Mouse (Mus musculus): ENCODE measurements around the gene Olfr544. TPM values are rescaled to one million over a fixed set of nuclear protein-coding genes. Genes with fewer than 3 reads are reported as not detected.

Gene Olfr544
- 0.12 and 0.21 TPM in 2 replicates for polyA plus RNA-seq (2014; fragmentation: Nextera tagmentation; extraction: Ambion mirVana)

- Histone ChIP-seq H3K27me3 (ENCODE audit: control insufficient read depth, insufficient read depth, low read length) (no peaks in the 10 kb centered on the region), H3K36me3 (ENCODE audit: control insufficient read depth, insufficient read depth, low read length) (no peaks in the 10 kb centered on the region), H3K4me3 (ENCODE audit: low read depth, low read length) (no peak within 1 kb of the TSS), H3K27ac (ENCODE audit: low read depth, low read length) (no peak within 1 kb of the TSS), H3K9ac (replicated peaks; ENCODE audit: low read depth, low read length) (no peak within 1 kb of the TSS), H3K4me1 (ENCODE audit: control insufficient read depth, insufficient read depth, low read length) (no peaks in the 10 kb centered on the region), H3K9me3 (ENCODE audit: control insufficient read depth, low read length) (no peaks in the 10 kb centered on the region), H3K4me2 (ENCODE audit: low read depth, low read length) (no peak within 1 kb of the TSS)
- ATAC-seq (ENCODE audit: low read depth) = no peak
- 59% methylated on average over 1 of the region's 1 CpGs for WGBS
Measured at GRCm38 (mm10) chr7:102488161-102488560, at the start of gene Olfr544. TSS of gene Olfr544 (minus strand) at chr7:102488313.

DNA sequence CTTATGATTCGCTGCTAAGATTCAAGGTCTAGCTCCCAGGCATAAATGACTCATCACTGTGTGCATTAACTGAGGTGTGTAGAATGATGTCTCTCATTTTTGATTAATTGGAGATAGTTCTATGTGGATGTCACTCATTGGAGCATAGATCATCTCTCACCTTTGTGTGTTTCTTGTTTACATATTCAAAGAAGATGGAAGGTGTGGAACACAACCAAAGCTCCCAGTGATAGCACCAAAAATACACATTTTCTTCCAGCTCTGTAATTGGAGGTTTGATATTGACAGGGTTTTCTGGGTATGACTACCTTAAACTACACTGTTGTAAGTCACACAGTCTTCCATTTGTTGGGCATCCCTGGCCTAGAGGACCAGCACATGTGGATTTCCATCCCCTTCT is 46.3 kb upstream of the Olfr544 start, which contains the start of gene Olfr547:
Gene Olfr547 (plus strand): TSS at position 301 of the 400 bp plus-strand sequence.
- H3K9me3 ChIP-seq (ENCODE audit: control insufficient read depth, low read length) = no peaks in the 10 kb centered on the region
- no peaks in the 10 kb centered on the region for H3K27me3 ChIP-seq (ENCODE audit: control insufficient read depth, insufficient read depth, low read length)
- no peak within 1 kb of the TSS for H3K27ac ChIP-seq (ENCODE audit: low read depth, low read length)
- H3K36me3 ChIP-seq (ENCODE audit: control insufficient read depth, insufficient read depth, low read length) = no peaks in the 10 kb centered on the region
- no peaks in the 10 kb centered on the region for H3K4me1 ChIP-seq (ENCODE audit: control insufficient read depth, insufficient read depth, low read length)
- H3K4me2 ChIP-seq (ENCODE audit: low read depth, low read length) = no peak within 1 kb of the TSS
- WGBS = 94% methylated on average over 1 of the region's 1 CpGs
- no peak for ATAC-seq (ENCODE audit: low read depth)
- H3K4me3 ChIP-seq (ENCODE audit: low read depth, low read length) = no peak within 1 kb of the TSS
- H3K9ac ChIP-seq (replicated peaks; ENCODE audit: low read depth, low read length) = no peak within 1 kb of the TSS

- Histone ChIP-seq H3K27me3 (ENCODE audit: control insufficient read depth, insufficient read depth, low read length) (no peaks in the 10 kb centered on the region), H3K4me1 (ENCODE audit: control insufficient read depth, insufficient read depth, low read length) (no peaks in the 10 kb centered on the region), H3K36me3 (ENCODE audit: control insufficient read depth, insufficient read depth, low read length) (no peaks in the 10 kb centered on the region), H3K9ac (replicated peaks; ENCODE audit: low read depth, low read length) (no peak overlapping the region), H3K9me3 (ENCODE audit: control insufficient read depth, low read length) (no peaks in the 10 kb centered on the region), H3K4me2 (ENCODE audit: low read depth, low read length) (no peak overlapping the region), H3K4me3 (ENCODE audit: low read depth, low read length) (no peak overlapping the region), H3K27ac (ENCODE audit: low read depth, low read length) (no peak overlapping the region)
- no peak for ATAC-seq (ENCODE audit: low read depth)
- 91% methylated on average over 1 of the region's 1 CpGs for WGBS
Measured at GRCm38 (mm10) chr7:102529052-102529451, 40.9 kb upstream of the Olfr544 start.

DNA sequence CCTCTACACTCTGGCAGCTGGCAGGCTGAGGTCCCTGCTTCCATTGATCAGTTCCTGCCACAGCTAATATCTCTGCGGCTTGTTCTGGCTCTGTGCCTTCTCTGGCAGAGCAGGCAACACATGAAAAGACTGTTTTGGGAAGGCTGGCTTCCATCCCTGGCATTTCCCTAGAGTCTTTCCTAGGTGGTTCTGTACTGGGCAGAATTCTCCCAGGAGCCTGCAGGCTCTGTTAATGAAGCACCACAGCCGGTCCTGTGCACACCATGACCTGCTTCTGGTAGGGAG is 28.9 kb upstream of the Olfr544 start:
- Histone ChIP-seq H3K9me3 (ENCODE audit: control insufficient read depth, low read length) (no peaks in the 10 kb centered on the region), H3K27ac (ENCODE audit: low read depth, low read length) (no peak overlapping the region), H3K36me3 (ENCODE audit: control insufficient read depth, insufficient read depth, low read length) (no peaks in the 10 kb centered on the region), H3K4me3 (ENCODE audit: low read depth, low read length) (no peak overlapping the region), H3K4me2 (ENCODE audit: low read depth, low read length) (no peak overlapping the region), H3K9ac (replicated peaks; ENCODE audit: low read depth, low read length) (no peak overlapping the region), H3K27me3 (ENCODE audit: control insufficient read depth, insufficient read depth, low read length) (no peaks in the 10 kb centered on the region; the same call in 1 of the 2 replicates), H3K4me1 (ENCODE audit: control insufficient read depth, insufficient read depth, low read length) (no peaks in the 10 kb centered on the region)
- ATAC-seq (ENCODE audit: low read depth) = no peak
- WGBS = 71% methylated on average over 2 of the region's 2 CpGs

DNA sequence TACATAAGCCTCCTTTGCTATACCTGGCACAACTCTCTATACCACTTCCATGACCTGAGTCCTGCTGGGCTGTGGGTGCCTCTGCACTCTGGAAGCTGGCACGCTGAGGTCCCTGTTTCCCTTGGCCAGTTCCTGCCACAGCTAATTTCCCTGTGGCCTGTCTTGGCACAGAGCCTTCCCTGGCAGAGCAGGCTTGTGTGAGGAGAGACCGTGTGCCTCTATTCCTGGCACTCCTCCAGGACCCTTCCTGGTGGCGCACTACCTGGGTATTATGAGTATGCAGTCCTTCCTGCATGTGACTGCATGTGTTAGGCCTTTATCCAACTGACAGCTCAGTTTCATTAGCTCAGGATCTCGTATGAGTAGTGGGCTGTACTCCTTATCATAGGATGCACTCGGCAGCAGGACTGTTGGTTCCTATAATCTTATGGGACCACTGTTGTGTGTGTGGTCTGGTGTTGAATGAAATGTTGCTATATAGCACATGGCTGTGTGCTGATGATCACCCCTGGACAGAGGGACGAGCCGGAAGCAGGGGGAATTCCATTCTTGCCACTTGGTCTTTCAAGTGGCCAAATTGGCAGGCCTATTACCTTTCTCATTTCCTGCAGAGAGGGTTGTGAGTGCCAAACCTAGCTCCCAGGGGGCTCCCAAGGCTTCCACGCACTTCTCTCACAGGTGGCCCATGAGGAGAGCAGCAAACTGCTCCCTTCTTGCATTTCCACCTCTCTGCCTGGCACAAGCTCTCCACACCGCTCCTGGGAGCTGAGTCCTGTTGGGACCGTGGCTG is 28.3 kb upstream of the Olfr544 start:
- no peaks in the 10 kb centered on the region for H3K4me1 ChIP-seq (ENCODE audit: control insufficient read depth, insufficient read depth, low read length)
- no peaks in the 10 kb centered on the region for H3K9me3 ChIP-seq (ENCODE audit: control insufficient read depth, low read length)
- H3K4me2 ChIP-seq (ENCODE audit: low read depth, low read length) = no peak overlapping the region
- H3K27me3 ChIP-seq (ENCODE audit: control insufficient read depth, insufficient read depth, low read length) = no peaks in the 10 kb centered on the region; the same call in 1 of the 2 replicates
- H3K36me3 ChIP-seq (ENCODE audit: control insufficient read depth, insufficient read depth, low read length) = no peaks in the 10 kb centered on the region
- no peak overlapping the region for H3K4me3 ChIP-seq (ENCODE audit: low read depth, low read length)
- H3K27ac ChIP-seq (ENCODE audit: low read depth, low read length) = no peak overlapping the region
- ATAC-seq (ENCODE audit: low read depth) = no peak
- H3K9ac ChIP-seq (replicated peaks; ENCODE audit: low read depth, low read length) = no peak overlapping the region
- 64% methylated on average over 10 of the region's 10 CpGs for WGBS

GRCm38 (mm10) chr7:102514144-102514543 is 26.0 kb upstream of the Olfr544 start:
- 87% methylated on average over 4 of the region's 4 CpGs for WGBS
- no peaks in the 10 kb centered on the region; the same call in 1 of the 2 replicates for H3K27me3 ChIP-seq (ENCODE audit: control insufficient read depth, insufficient read depth, low read length)
- H3K36me3 ChIP-seq (ENCODE audit: control insufficient read depth, insufficient read depth, low read length) = no peaks in the 10 kb centered on the region
- H3K4me1 ChIP-seq (ENCODE audit: control insufficient read depth, insufficient read depth, low read length) = no peaks in the 10 kb centered on the region
- ATAC-seq (ENCODE audit: low read depth) = no peak
- no peak overlapping the region for H3K27ac ChIP-seq (ENCODE audit: low read depth, low read length)
- no peak overlapping the region for H3K4me2 ChIP-seq (ENCODE audit: low read depth, low read length)
- H3K9ac ChIP-seq (replicated peaks; ENCODE audit: low read depth, low read length) = no peak overlapping the region
- H3K4me3 ChIP-seq (ENCODE audit: low read depth, low read length) = no peak overlapping the region
- H3K9me3 ChIP-seq (ENCODE audit: control insufficient read depth, low read length) = no peaks in the 10 kb centered on the region

- peak overlapping the region; percentile 79 for H3K4me2 ChIP-seq (ENCODE audit: low read depth, low read length)
- no peaks in the 10 kb centered on the region for H3K36me3 ChIP-seq (ENCODE audit: control insufficient read depth, insufficient read depth, low read length)
- under 1% methylated on average over 54 of the region's 54 CpGs for WGBS
- no peaks in the 10 kb centered on the region for H3K9me3 ChIP-seq (ENCODE audit: control insufficient read depth, low read length)
- peak overlapping the region; percentile 47 for H3K4me3 ChIP-seq (ENCODE audit: low read depth, low read length)
- H3K27me3 ChIP-seq (ENCODE audit: control insufficient read depth, insufficient read depth, low read length) = no peaks in the 10 kb centered on the region; the same call in 1 of the 2 replicates
- peak; percentile 98 for ATAC-seq (ENCODE audit: low read depth)
- no peak overlapping the region for H3K27ac ChIP-seq (ENCODE audit: low read depth, low read length)
- H3K4me1 ChIP-seq (ENCODE audit: control insufficient read depth, insufficient read depth, low read length) = no peaks in the 10 kb centered on the region
- peak overlapping the region; percentile 77 for H3K9ac ChIP-seq (replicated peaks; ENCODE audit: low read depth, low read length)
Measured at GRCm38 (mm10) chr7:102512814-102513435, 24.8 kb upstream of the Olfr544 start.

DNA sequence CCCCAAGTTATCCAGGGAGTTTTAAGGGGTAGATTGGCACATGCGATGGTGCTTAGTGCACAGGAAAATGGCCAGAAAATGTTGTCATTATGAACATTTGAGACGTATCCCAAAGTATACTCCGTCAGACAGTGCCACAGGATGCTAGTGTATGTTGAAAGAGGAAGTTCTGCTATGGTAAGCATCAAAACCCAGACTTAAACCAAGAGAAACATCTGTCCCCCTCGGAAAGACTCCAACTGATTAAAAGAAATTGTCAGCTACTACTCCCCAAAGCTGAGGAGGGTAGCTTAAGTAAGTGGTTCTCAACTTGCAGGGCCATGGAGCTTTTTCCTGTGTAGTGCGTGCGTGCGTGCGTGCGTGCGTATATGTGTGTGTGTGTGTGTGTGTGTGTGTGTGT is 23.8 kb upstream of the Olfr544 start:
- H3K9ac ChIP-seq (replicated peaks; ENCODE audit: low read depth, low read length) = no peak overlapping the region
- no peaks in the 10 kb centered on the region for H3K4me1 ChIP-seq (ENCODE audit: control insufficient read depth, insufficient read depth, low read length)
- H3K4me2 ChIP-seq (ENCODE audit: low read depth, low read length) = no peak overlapping the region
- no peak overlapping the region for H3K4me3 ChIP-seq (ENCODE audit: low read depth, low read length)
- no peaks in the 10 kb centered on the region for H3K36me3 ChIP-seq (ENCODE audit: control insufficient read depth, insufficient read depth, low read length)
- 94% methylated on average over 10 of the region's 10 CpGs for WGBS
- no peak overlapping the region for H3K27ac ChIP-seq (ENCODE audit: low read depth, low read length)
- no peaks in the 10 kb centered on the region for H3K9me3 ChIP-seq (ENCODE audit: control insufficient read depth, low read length)
- no peaks in the 10 kb centered on the region; the same call in 1 of the 2 replicates for H3K27me3 ChIP-seq (ENCODE audit: control insufficient read depth, insufficient read depth, low read length)
- ATAC-seq (ENCODE audit: low read depth) = no peak

DNA sequence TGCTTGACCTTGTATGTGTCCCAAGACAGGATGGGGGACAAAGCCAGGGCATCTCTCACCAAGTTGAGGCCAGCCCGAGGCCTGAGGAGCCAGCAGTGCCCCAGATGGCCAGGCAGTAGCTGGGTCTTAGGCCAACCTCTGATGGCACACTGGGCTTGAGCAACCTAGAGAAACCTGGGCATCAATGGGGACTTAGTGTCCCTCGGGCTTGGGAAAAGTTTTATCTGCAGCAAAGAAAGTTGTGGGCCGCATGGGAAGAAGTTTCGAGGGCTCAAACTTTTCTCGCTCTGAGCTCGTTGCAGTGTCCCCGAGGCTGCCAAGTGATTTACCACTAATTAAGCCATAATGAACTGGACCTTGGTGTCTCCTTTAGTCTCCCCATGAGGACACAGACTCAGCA is 21.6 kb upstream of the Olfr544 start:
- no peak overlapping the region for H3K27ac ChIP-seq (ENCODE audit: low read depth, low read length)
- no peaks in the 10 kb centered on the region for H3K36me3 ChIP-seq (ENCODE audit: control insufficient read depth, insufficient read depth, low read length)
- no peaks in the 10 kb centered on the region for H3K9me3 ChIP-seq (ENCODE audit: control insufficient read depth, low read length)
- H3K27me3 ChIP-seq (ENCODE audit: control insufficient read depth, insufficient read depth, low read length) = no peaks in the 10 kb centered on the region; the same call in 1 of the 2 replicates
- H3K4me1 ChIP-seq (ENCODE audit: control insufficient read depth, insufficient read depth, low read length) = no peaks in the 10 kb centered on the region
- H3K9ac ChIP-seq (replicated peaks; ENCODE audit: low read depth, low read length) = no peak overlapping the region
- no peak for ATAC-seq (ENCODE audit: low read depth)
- no peak overlapping the region for H3K4me3 ChIP-seq (ENCODE audit: low read depth, low read length)
- WGBS = 67% methylated on average over 7 of the region's 7 CpGs
- H3K4me2 ChIP-seq (ENCODE audit: low read depth, low read length) = no peak overlapping the region
